Mouse (Mus musculus) adrenal gland, postnatal 10 days (tissue): ENCODE data around the gene Fxyd3. TPM values are rescaled to one million over a fixed set of nuclear protein-coding genes. Genes with fewer than 3 reads are reported as not detected.

ENCODE experiments used
- DNase-seq: peaks from one replicate; pipeline ENCODE4 v3.0.0; 2021; ENCODE audit warnings: mixed read lengths
- long read RNA-seq, 2 experiments: library from polyadenylated mRNA; stranded (forward); transcript quantifications; one replicate each; pipeline ENCODE4 v2.0.0; 2021
- total RNA-seq, 2 experiments: library from RNA; stranded (reverse); gene quantifications; 2 replicates each; pipeline ENCODE4 v1.2.3; 2021

Fxyd3 gene
- total RNA-seq, result 1 to 10 TPM; 4.0 to 5.6 TPM
- long read RNA-seq, experiment 1, partial matches to known transcripts, result 1 of 2 reads
- long read RNA-seq, experiment 1, other reads (novel, unspliced or antisense), result 0 of 2 reads
- long read RNA-seq, experiment 2, result 0 reads

DNA sequence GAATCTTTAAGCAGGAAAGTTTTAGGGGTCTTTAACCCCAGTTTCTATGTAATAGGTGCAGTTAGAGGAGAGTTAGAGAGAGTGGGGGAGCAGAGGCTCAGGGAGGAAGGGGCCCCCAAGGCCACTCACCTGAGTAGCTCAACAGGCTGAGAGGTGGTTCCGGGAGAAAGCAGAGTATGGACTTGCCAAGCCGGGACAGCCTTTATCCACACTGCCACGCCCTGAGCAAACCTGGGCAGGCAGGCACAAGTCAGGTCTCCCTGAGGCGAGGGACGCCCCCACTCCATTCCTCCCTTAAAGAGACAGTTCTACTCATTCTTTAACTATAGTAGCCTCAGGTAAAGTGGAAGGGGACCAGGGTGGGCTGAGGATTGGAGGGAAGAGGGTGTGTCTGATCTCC lies at the start of gene Fxyd3:
Gene Fxyd3, minus strand, starts transcription at position 213 of the 400 bp plus-strand sequence.
- no peak for DNase-seq

DNA sequence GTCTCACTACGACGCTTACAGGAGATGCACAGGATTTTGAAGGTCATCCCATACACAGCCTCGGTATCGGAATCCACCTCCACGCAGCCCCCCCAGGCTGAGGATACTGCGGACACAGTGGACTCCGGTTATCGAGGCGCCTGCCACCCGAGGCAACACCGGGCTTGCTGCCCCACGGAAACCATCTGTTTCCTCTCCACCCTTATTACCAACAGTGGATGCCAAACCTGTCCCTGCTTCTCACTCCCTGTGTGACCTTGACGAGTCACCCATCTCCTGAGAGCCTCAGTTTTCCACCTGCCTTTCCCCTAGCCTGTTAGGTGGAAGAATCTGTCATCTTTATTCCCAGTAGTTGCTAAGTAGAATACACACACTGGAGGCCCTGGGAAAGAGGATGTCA lies 48.6 kb upstream of the Fxyd3 start:
- no peak for DNase-seq

DNA sequence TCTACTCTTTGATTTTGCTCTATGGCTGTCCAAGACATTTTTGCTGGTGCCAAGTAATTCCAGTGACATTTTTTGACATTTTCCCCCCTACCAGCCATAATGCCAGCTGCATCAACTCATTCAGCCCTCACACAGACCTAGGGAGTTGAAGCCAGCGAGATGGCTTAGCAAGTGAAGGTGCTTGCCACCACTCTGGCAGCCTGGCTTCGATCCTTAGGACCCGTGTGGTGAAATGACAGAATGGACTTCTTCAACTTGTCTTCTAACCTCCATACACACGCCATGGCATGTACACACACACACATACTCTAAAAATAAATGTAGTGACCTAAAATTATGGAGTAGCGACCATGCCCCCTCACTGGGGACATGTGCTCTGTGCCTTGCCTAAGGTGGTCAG lies 47.9 kb upstream of the Fxyd3 start:
- DNase-seq, result no peak

DNA sequence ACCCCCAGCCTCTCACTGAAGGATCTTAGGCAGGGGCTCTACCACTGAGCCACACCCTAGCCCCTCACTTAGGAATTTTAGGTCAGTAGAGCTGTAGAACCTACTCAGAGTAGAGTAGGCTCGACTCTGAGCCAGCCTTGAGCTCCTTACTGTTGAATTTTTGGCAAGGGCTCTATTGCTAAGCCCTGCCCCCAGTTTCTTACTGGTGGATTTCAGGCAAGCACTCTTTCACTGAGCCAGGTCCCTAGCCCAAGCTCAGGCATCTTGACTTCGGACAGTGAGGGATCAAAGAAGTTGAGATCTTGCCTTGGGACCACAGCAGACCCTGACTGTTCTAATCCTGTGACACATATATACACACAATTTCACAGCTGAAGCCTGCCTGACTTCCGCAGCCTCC lies 47.2 kb upstream of the Fxyd3 start:
- DNase-seq, result no peak

DNA sequence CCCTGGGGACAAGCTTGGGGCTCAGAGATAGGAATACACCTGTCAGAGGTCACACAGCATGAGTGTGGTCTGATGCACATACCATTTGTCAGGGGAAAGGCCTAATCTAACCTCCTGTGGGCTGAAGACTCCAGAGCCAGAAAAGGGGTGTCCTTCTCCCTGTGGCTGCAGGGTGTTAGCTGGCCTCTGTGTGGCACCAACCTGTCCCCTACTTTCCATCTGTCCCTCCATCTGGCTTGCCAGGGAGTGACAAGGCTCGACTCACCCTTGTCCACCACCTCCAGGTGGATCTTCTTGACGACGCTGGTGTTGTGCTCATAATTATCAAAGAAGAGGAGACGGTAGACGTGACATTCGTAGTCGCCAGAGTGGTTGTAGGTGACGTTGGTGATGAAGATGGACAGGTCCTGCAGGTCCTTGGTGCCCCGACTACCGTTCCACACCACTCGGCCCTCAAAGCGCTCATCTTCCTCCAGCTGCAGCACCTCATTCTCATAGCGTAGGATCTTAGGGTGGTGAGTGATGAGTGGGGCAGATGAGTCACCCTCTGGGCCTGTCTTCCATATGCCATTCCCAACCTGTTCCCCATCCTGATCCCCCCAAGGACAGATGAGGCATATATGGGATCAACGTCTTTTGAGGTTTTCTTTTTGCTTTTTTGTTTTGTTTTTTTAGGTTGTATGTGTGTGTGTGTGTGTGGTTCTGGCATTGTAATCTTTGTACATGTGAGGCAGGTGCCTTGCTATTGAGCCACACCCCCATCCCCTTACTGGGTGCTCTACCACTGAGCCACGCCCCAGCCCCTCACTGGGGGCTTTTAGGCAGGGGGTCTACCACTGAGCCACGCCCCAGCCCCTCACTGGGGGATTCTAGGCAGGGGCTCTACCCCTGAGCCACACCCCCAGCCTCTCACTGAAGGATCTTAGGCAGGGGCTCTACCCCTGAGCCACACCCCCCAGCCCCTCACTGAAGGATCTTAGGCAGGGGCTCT lies 46.4 kb upstream of the Fxyd3 start:
- DNase-seq, result no peak

DNA sequence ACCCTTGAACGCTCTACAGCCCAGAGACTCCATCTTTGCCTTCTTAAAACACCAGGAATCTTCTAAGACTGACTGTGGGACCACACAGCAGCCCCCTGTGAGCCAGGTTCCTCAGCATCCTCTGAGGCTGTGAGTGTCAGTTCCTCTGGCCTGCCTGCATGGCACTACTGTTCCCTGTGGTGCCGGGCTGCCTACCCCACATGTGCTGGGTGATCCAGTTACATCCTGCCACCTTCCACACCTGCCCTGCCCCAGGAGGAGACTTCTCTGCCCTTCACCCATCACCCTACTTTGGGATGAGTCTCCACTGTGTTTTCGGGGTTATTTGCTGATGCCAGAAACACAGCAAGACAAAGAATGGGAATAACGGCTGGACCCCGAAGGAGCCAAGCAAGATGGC lies 43.1 kb upstream of the Fxyd3 start:
- DNase-seq, result no peak

DNA sequence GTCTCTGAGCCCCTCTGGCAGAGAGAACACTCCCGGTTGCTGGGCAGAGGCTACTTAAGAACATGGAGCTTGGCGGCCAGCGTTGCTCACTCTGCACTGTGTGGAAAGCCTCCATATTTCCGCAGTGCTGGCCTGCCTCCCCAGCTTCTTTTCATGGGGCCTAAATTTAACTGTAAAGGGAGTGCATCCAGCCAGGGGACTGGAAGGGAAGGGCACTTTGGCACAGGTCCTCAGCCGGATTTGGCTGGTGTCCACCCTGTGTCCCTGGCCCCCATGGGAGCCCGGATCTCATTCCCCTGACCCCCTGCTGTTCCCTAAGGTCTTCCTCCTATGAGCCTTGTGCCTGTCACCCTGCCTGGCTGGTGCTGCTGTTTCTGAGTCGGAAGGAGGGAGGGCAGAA lies 42.0 kb upstream of the Fxyd3 start:
- DNase-seq, result peak; percentile 69

DNA sequence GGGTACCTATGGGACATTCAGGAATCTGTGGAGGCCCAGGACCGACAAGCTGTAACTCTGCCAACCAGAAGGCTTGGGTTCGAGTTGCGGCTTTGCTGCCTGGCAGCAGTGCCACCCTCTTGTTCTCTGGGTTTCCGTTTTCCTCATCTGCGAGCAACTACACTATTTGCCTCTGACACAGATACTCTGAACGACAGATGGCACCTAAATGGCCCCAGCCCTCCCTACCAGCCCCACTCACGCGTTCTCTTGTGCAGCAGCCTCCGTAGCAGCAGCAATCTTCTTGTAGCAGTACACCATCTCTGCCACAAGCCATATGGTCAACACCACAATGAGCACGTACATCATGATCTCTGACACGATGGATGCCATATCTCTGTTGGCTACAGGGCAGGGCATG lies 41.0 kb upstream of the Fxyd3 start:
- no peak for DNase-seq

DNA sequence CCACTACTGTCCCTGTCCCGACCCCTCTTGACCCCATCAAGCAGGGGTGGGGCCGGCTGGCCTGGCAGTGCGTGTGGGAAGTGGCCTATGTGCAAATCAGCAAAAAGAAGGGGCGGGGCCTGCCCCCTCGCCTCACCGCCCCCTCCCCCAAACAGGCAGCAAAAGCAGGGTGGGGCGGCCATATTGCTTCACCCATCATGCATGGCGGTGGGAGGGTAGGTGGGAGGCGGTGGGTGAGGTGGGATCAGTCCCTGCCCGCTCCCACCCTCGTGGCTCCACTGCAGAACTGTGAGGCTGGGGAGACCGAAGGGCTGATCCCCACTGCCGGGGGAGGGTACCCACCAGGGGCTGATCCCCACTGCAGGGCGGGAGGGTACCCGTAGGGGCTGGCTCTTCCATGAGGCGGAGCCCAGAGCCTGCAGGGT lies 40.2 kb upstream of the Fxyd3 start:
- DNase-seq, result no peak

DNA sequence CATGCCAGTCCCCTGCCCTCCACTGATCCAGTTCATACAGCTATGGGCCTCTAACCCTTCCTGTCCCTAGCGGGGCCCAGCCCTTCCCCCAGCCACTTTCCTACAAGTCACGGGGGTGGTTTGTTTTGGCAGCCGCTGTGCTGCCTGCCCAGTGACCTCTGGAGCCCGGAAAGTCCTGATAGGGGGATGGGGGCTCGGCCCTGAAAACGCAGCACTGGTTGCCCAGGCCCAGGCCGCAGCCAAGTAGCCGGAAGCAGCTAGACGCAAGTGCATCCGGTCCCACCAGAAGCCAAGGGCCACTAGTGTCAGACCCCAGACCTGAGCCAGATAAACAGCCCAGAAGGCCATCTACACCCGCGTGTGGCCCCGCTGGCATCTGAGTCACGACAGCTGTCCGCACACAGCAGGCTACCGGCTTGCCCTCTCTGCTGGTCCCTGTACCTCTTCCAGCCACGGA lies 39.1 kb upstream of the Fxyd3 start:
- DNase-seq, result peak; percentile 79

DNA sequence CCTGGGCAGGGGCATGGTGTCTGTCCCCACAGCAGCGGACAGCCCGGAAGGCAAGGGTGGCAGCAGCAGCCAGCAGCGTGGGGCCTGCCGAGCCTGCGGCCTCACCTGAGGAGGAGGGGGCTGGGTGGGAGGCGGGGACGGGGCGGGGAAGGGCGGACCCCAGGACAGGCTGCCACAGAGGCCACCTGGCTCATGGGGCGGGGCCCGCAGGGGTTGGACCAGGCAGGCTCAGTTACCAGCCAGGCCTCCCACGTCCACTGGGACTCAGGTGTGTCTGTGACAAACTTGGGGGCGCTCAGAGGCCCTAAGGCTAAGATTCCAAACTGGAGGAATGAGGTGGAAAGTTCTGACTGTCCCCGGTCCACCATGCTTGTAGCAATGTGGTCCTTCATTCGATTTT lies 38.7 kb upstream of the Fxyd3 start, which contains the start of gene Hpn:
Gene Hpn, minus strand, starts transcription at position 109 of the 400 bp plus-strand sequence.
- no peak for DNase-seq

DNA sequence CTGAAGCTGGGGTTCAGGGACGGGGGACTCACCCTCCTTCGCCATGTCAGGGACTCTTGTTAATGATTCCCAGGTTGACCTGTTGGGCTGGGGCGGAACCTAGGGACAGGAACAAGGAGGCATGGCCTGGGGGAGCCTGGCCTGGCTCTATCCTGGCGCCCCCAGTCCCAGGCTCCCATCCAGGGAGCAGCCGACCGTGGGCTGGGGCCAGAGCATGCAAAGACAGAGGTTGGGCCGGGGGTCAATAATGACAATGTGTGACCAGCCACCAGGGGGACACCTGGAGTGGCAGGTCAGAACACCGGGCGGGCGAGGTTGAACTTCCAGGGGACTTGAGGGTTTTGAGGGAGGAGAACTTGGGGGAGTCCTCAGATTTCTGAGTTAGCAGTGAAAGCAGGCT lies 38.1 kb upstream of the Fxyd3 start:
- no peak for DNase-seq

DNA sequence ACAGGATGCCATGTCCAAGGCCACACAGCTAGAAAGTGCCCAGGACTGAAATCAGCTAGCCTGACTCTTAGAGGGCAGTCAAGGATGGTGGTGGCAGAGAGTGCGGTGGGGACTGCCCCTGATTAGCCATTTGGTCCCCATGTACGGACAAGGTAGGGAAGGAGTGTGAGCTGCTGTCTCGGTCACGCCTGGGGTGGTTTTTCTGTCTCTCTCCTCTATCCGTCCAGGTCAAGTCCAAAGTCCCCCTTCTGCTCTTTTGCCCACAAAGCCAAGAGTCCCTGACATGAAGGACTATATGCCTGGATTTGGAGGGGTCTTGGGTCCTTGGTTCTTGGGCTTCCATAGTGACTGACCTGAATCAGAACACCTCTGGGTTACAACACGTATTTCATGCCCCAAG lies 37.3 kb upstream of the Fxyd3 start:
- DNase-seq, result no peak

DNA sequence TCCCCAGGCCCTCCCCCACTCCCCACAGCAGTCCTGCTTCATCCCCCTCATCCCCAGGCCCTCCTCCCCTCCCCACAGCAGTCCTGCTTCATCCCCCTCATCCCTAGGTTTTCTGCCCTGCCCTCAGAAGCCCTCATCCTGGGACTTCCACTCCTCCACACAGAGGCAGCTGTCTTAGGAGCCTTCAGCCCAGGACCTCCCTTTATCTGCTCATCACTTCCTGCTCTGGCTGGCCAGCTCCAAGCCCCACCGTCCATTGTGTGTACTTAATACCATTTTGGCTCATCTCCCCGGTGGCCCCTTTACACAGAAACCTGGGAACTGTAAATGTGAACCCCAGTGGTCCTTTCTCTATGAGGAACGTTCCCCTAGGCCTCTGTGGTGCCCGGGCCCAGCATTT lies 35.5 kb upstream of the Fxyd3 start:
- no peak for DNase-seq

DNA sequence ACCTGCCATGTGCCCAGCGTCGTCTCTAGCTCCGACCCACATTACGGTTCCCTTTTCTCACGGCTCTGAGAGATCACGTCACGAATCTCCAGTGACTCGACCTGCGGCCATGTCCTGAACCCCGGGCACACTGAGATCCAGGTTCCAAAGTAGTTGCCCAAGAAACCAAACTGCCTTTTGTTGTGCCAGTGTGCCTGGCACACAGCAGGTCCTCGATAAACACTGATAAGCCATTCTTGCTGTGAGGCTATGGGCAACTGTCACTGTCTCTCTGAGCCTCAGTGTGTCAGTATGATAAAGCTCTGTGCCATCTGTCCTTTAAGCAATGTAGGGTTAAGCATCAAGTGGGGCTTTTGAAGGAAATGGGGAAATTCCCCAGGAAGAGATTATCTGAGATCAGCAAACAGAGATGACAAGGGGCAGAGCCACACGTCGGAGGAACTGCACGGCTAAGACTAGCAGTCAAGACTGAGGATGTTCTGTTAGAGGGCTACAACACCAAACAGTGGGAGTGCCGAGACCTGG lies 34.4 kb upstream of the Fxyd3 start:
- no peak for DNase-seq

DNA sequence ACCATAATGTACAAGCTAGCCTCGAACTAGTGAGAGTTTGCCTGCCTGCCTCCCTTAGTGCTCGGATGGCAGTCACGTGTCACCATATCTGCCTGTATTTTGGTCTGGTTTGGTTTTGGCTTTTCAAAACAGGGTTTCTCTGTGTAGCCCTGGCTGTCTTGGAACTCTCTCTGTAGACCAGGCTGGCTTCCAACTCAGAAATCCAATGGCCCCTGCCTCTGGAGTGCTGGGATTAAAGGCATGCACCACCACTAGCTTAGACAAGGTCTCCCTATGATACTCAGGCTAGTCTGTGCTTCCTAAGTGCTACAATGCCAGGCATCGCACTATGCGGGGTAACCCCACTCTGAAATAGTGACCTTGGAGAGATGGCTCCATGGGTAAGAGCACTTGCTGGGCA lies 33.3 kb upstream of the Fxyd3 start:
- no peak for DNase-seq

DNA sequence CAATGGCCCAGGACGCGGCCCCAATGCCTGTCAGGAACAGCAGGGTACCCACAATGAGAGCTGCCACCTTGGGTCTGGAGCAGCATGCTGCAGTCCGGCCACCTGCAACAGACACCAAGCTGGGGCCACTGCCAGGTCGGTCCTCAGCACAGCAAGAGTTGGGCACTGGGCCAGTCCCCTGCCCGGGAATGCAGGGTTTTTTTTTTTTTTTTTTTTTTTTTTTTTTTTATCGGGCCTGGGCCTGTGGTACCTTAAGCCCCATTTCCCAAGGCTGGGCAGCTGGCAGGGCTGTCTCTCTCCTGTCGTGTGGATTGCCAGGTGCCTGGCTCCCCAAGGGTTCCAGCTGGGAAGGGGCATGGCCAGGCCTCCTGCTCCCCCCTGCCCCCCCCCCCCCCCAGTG lies 32.6 kb upstream of the Fxyd3 start:
- peak; percentile 74 for DNase-seq

DNA sequence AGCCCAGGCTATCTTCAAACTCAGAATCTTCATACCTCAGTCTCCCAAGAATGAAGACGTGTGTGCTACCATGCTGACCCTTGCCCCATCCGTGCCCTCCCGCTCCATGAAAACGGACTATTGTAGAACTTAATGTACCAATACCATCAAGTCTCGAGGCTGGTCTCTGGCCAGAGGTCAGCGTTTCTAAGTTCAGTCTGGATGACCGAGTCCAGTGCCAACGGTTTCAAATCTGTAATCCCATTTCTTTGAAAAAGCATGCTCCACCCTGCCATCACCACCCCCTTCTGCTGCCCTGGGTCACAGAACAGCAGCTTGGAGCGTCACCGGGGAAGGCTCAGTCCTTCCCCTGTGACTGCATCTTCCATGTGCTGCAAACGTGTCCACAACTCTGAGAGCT lies 31.3 kb upstream of the Fxyd3 start:
- DNase-seq, result no peak

DNA sequence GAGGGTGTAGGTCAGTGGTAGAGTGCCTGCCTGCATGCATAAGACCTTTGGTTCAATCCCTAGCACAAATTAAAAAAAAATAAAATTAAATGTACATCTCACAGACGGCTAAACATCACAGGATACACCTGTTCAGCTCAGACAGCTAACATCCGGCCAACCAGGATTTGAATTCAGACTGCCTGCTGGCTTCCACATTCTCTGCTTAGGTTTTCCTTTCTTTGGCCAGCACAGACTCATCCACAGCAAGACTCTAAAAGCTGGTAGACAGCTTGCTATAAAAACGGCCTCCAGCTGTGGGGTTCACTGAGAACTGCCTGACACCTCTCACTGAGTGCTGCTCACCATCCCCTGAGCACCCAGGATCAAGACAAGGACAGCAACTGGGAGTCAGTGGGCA lies 29.7 kb upstream of the Fxyd3 start:
- DNase-seq, result no peak

DNA sequence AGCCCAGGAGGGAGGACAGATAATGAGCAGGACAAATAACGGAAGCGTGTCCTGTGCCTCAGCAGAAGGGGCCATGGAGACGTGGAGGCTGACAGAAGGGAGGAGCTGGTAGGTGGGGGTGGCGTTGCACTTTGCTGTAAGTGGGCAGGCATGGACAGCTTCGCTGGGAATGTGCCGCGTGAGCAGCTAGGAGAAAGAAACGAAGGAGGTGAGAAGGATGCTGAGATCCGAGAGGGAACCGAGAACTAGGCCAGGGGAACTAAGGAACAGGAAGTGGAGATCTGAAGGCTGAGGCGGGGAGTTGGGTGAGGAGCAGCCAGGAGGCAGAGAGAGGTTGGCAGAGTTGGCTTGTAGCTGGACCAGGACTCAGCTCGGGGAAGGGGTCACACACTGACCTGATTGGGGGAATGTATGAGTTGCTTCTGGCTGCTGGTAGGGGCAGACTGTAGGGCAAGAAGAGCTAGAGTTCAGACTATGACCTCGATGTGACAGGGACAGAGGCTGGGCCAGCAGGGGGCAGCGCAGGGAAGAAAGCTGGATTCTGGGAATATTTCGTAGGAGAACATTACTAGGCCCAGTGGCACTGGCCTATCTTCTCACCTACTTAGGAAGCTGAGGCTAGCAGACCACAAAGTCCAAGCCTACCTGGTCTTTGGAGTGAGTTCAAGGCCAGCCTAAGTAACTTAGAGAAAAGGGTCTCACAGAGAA lies 28.7 kb upstream of the Fxyd3 start:
- DNase-seq, result peak; percentile 86

DNA sequence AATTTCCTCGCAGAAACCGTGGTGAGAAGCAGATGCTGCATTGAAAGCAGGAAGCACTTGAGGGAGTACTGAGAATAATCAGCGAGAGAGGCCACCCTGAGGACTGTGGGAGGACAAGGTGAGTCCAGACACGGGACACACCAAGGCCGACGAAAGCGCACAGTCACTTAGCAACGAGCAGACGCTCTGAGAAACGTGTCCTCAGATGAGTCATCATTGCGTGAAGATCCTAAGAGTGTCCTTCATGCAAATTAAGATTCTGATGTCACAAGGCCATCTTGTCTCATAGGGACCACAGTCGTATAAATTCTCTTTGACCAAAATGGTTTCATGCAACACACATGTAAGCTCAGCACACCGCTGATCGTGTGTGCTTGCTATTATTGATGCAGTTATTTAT lies 24.3 kb upstream of the Fxyd3 start:
- peak; percentile 61 for DNase-seq

DNA sequence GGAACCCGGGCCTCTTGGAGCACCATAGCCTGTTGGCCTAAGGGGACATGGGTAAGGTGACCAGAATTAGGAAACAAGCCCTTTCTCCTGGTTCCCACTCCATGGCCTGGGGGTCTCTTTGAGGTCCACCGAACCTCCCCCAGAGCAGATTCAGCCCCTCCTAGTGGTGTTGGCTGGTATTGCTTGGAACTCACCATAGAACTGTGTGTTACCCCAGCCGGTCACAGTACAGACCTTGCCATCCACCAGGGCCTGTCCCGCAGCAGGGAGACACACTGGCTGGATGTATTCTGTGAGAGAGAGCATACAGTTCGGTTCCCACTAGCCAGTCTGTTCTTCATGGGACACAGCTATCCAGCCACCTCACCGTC lies 23.1 kb upstream of the Fxyd3 start:
- no peak for DNase-seq
